Mouse (Mus musculus) olfactory bulb, adult 2 months (tissue): ENCODE results near the gene Slit3.

ENCODE experiments used
- CTCF ChIP-seq: fragments of 200-500 bp; IDR thresholded peaks from 2 replicates; pipeline ENCODE4 v1.5.1; 2012; ENCODE audit warnings: low read depth, mild to moderate bottlenecking, low read length, moderate library complexity; ENCODE audit not compliant: insufficient read depth
- POLR2A ChIP-seq: fragments of 200-500 bp; IDR thresholded peaks from 2 replicates; pipeline ENCODE4 v1.6.1; 2012; ENCODE audit warnings: mild to moderate bottlenecking, low read depth, low read length, moderate library complexity; ENCODE audit not compliant: insufficient read depth

DNA sequence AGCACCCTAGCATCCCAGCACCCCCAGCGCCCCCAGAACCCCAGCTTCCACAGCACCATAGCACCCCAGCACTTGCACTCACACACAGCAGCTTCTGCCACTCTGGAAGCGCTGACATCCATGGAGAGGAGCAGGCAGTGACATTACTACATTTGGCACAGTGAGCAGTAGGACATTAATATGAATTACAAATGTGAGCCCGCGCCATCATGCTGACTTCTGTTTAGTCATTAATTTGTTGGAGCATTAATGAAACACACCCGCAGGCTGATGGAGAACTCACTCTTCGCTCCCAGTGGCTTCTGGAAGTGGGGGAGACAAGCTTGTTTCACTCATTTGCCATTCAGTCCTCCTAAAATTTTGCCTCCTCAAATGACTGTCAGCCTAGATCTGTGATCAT lies 476.9 kb downstream of the Slit3 start:
- TF ChIP-seq CTCF (no peak), POLR2A (no peak)
